Mouse (Mus musculus): Measurements from ENCODE around the gene Sec22b. TPM values are rescaled to one million over a fixed set of nuclear protein-coding genes. Genes with fewer than 3 reads are reported as not detected.
A peak's percentile ranks its signal among the peaks of the same experiment; 100 is the strongest.

The Sec22b gene
- polyA plus RNA-seq, 1 experiment from 2014 or later, result 122 TPM

DNA sequence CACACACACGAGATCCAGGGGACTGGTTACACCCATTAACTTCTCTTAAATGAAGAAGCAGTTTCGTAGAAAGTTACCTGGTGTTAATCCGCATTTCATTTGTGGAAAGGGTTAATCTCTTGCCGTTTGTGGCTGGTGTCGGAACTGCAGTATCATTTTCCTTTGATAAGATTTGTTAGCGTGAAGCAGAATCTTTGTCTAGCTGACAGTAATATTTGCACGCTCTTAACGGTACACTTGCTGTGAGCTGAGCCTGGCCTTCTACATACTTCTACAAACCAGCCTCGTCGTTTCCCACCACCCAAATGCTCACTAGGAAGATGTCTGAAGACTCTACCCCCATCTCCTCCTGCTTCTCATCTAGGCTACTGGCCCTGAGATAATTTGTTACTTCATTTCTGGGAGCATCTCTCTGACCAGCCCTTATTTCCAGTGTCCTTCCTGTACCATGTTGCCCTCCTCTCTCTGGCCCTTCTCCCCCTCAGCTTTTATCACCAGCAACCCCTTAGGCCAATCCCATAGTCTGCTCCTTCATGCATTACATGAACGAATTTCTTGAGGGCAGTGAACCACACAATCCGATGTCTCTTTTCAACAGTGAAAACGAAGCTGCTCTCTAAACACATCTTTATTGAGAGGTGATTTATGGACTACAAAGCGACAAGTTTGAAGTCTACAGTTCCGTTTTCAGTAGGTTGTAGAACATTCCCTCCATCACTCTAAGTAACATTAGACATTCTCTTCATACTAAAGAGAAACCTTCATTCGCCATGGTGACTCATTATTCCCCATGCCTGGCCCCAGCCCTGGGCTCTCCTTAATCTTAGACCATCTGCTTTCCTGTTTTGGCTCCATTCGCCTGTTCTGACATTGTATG is 36.3 kb downstream of the Sec22b start:
- no peak for DNase-seq (ENCODE audit: low spot score)
- H3K4me1 ChIP-seq, result peaks cover 87% of the 10 kb centered on the region

DNA sequence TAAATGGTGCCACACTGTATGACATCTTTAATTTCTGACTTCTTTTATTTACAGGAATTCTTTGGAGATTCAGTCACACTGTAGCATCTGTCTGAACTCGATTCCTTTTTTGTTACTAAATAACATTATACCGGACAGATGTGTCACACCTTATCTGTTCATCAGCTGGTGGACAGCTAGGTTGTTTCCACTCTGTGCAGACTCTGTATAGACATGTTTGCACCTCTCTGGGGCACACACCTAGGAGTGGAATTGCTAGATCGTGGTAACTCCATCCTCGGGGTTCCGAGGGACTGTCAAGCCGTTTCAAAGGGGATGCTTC is 36.9 kb downstream of the Sec22b start:
- Histone ChIP-seq H3K36me3 (replicated peaks) (no peaks in the 10 kb centered on the region), H3K4me3 (no peak overlapping the region), H3K27ac (replicated peaks) (no peak overlapping the region; the same call in 1 of the 2 replicates), H3K4me1 (peaks cover 87% of the 10 kb centered on the region), H3K27me3 (replicated peaks; ENCODE audit: low read depth, poor library complexity, severe bottlenecking) (0 out of 2 replicates have a peak, but pooled peaks cover under 1% of the 10 kb centered on the region), H3K9me3 (no peaks in the 10 kb centered on the region)
- 76% methylated on average over 6 of the region's 6 CpGs for WGBS
- DNase-seq (ENCODE audit: low spot score), result no peak

More for the DNA sequence above, 36.3 kb downstream of the Sec22b start:
- no peaks in the 10 kb centered on the region for H3K9me3 ChIP-seq
- H3K4me3 ChIP-seq, result no peak overlapping the region
- peak overlapping the region; percentile 44 for H3K27ac ChIP-seq (replicated peaks)
- no peaks in the 10 kb centered on the region for H3K36me3 ChIP-seq (replicated peaks)
- 0 out of 2 replicates have a peak, but pooled peaks cover 6% of the 10 kb centered on the region for H3K27me3 ChIP-seq (replicated peaks; ENCODE audit: low read depth, poor library complexity, severe bottlenecking)
- 65% methylated on average over 17 of the region's 17 CpGs for WGBS

DNA sequence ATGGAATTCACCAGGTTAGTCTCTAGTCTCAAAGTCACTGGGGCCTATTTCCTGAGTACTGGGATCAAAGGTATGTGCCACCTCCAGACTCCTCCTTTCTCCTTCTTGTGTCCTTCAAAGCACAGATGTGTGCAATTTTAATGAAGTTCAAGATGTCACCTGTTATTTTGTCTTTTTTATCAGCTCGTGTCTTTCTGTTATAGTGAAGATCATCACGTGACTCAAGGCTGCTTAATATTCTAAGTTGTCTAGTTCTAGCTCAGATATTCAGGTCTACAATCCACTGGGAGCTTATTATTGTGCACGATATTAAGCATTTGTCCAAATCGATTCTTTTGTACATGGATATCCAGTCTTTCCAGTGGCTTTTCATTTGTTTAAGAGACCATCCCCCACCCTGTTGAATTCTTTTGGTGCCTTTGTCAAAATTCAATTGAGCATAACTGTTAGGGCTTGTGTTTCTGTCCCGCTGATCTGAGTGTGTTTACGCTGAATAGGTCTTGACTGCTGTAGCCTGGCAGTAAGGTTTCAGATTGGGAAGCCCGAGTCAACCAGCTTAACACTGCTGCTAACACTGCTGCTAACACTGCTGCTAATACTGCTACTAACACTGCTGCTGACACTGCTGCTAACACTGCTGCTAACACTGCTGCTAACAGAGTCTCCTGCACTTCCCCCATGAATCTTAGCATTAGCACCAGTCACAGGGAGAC is 38.0 kb downstream of the Sec22b start:
- Histone ChIP-seq H3K9me3 (no peaks in the 10 kb centered on the region), H3K27ac (replicated peaks) (peak overlapping the region; percentile 95), H3K4me1 (peaks cover 86% of the 10 kb centered on the region), H3K4me3 (peak overlapping the region; percentile 20; the same call in 1 of the 2 replicates), H3K27me3 (replicated peaks; ENCODE audit: low read depth, poor library complexity, severe bottlenecking) (no peaks in the 10 kb centered on the region), H3K36me3 (replicated peaks) (no peaks in the 10 kb centered on the region)
- no peak for DNase-seq (ENCODE audit: low spot score)
- WGBS, result 38% methylated on average over 7 of the region's 7 CpGs

DNA sequence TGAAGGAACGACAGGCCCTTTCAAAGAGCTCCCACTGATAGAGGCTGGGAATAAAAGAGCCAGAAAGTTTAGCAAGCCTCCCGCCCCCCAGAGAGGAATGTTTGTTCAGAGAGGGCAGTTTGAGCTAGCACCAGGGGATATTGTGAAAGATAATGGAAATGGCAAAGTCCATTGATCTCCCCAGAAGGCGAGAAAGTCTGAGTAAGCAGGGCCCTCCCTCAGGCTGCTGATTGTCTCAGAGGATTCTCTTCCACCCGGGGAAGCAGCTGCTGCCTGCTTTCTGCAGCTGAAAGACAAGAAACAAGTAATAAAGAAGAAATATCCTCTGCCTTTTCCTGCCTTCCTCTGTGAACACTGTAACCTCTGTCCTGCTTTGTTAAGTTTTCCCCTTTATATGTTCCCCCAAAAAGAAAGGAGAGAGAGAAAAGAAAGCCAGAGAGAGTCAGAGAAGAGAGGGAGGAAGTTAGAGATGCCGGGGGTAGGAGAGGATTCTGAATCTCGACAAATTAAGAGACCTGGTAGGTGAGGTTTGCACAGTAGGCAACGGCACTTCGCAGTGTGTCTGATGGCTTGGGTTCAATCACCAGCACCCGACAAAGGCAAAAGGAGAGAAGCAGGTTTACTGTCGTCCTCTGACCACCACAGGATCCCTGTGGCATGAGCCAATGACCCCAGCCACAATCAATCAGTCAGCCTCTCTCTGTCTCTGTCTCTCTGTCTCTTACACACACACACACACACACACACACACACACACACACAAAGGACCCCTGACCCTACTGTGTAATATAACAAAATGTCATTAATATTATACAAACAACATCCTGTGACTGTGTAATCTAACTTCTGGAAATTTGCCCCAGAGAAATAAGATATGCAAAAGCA is 38.9 kb downstream of the Sec22b start:
- Histone ChIP-seq H3K9me3 (no peaks in the 10 kb centered on the region), H3K27me3 (replicated peaks; ENCODE audit: low read depth, poor library complexity, severe bottlenecking) (no peaks in the 10 kb centered on the region), H3K4me3 (no peak overlapping the region), H3K27ac (replicated peaks) (peak overlapping the region; percentile 95), H3K4me1 (peaks cover 88% of the 10 kb centered on the region), H3K36me3 (replicated peaks) (no peaks in the 10 kb centered on the region)
- DNase-seq (ENCODE audit: low spot score), result no peak
- 7% methylated on average over 10 of the region's 10 CpGs for WGBS

DNA sequence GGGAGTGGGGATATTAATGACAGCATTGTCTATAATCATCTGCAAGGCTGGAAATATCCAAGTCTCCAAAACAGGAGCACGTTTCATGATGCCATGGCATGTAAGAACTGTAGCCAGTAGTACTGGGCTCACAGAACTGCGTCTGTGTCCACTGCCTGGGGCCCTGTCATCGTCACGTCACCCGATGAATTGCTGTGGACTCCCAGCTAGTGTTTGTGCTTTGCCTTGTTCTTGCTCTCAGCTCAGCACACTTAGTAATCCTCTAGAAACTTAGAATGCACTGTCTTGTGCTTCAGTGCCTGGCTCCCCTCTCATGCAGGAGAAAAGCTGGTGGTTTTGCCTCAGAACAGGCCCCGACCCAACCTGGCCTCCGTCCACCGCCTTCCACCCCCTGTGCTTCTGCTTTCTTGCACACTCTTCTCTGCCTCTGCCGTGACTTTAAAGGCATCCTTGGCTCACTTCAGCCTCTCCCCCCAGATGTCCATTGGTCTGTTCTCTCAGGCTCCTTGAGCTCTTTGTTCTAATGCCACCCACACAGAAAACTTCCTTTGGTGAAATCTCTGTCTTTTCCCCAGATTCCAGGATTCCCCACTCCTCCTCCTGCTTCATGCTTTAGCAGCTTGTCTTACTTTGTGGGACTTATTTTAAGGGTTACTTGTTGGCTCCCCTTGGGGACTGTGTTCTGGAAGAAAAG is 39.7 kb downstream of the Sec22b start:
- no peak for DNase-seq (ENCODE audit: low spot score)
- H3K9me3 ChIP-seq, result no peaks in the 10 kb centered on the region
- peaks cover 81% of the 10 kb centered on the region for H3K4me1 ChIP-seq
- no peak overlapping the region for H3K4me3 ChIP-seq
- WGBS, result 14% methylated on average over 9 of the region's 9 CpGs
- no peaks in the 10 kb centered on the region for H3K27me3 ChIP-seq (replicated peaks; ENCODE audit: low read depth, poor library complexity, severe bottlenecking)
- H3K36me3 ChIP-seq (replicated peaks), result no peaks in the 10 kb centered on the region
- H3K27ac ChIP-seq (replicated peaks), result peak overlapping the region; percentile 95

DNA sequence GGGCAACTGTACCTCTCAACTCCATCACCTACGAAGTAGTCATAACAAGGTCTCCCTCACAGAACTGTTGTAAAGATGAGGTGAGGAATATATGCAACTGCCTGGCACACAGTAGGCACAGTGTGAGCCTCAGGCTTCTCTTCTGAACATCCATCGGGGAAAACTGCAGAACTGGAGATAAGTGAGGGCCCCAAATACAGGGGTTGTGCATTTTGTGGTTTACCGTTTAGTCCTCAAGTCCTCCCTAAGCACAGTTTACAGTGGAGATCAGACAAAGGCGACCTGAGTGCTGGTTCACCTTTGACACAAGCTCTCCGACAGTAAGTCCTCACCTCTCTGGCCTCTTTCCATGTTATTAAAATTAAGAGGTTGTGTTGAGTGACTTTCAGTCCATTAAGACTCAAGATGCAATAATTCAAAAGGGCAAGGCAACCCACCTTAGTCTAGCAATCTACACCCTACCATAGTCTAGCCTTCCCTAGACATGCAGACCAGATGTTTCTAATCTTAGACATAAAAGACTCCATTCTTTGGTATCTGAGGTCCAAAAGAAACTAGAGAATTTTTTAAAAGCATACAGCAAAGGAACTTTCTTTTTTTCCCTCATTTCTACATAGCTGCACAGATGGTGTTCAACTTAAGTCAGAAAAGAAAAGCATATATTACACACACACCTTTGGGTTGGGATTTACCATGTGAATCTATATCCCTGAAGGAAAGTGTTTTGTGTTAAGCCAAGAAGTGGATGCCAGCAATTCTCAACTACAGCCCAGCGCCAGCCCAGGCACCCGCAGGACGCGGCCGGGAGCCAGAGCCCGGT is 40.7 kb downstream of the Sec22b start:
- peak overlapping the region; percentile 45 for H3K4me3 ChIP-seq
- DNase-seq (ENCODE audit: low spot score), result no peak
- WGBS, result 20% methylated on average over 11 of the region's 11 CpGs
- no peaks in the 10 kb centered on the region for H3K27me3 ChIP-seq (replicated peaks; ENCODE audit: low read depth, poor library complexity, severe bottlenecking)
- no peaks in the 10 kb centered on the region for H3K9me3 ChIP-seq
- peak overlapping the region; percentile 95 for H3K27ac ChIP-seq (replicated peaks)
- peaks cover 79% of the 10 kb centered on the region for H3K4me1 ChIP-seq
- H3K36me3 ChIP-seq (replicated peaks), result no peaks in the 10 kb centered on the region

DNA sequence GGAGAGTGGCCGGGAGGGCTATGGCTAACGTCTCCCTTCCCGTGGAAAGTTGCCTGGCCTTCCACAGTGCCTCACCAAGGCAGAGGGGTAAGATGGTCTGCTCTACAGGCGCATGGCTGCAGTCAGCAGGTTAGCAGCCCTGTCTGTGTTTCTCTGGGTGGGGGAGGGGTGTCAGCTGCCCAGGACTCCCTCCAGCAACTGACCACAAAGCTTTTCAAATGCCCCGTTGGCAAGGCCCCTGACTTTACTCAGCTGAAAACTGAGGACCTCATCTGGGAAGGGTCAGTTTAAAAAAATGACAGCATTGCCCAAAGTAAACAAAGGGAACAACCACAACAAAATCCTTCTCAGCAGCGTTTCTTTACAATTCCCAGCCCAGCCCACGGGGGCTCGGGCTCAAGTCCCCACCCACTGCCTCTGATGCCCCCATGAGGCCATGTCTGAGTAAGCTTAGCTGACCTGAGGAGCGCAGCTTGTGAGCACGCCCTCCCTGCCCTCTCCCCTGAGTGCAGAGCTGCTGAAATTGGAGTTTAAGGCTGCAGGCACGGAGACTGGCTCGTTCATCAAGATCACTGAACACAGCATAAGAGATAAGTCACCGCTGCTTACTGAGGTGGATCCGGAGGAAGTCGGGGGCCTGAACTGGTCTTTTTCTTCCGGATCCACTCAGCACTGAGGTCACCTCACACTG is 41.4 kb downstream of the Sec22b start:
- peaks cover 79% of the 10 kb centered on the region for H3K4me1 ChIP-seq
- DNase-seq (ENCODE audit: low spot score), result peak; percentile 78
- 7% methylated on average over 16 of the region's 16 CpGs for WGBS

DNA sequence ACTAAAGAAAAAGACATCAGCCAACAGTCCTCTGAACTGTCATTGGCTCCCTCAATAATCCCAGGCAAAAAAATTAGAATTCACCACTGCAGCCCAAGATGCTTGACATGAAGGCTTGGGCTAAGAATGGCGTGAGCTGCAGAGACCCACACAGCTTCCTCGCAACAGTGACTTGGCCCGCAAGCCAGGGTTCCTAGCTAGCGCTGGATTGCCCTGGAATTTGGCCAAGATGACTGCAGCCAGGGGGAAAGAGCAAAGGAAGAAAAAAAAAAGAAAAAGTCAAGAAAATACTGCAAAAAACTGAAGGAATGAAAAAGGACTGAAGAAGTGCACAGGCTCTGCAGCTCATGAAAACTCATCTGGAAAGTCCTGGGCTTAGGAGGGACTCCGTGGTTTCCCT is 43.5 kb downstream of the Sec22b start:
- Histone ChIP-seq H3K4me3 (no peak overlapping the region), H3K4me1 (peaks cover 59% of the 10 kb centered on the region), H3K36me3 (replicated peaks) (no peaks in the 10 kb centered on the region), H3K27ac (replicated peaks) (no peak overlapping the region), H3K27me3 (replicated peaks; ENCODE audit: low read depth, poor library complexity, severe bottlenecking) (no peaks in the 10 kb centered on the region), H3K9me3 (0 out of 2 replicates have a peak, but pooled peaks cover 5% of the 10 kb centered on the region)
- 84% methylated on average over 5 of the region's 5 CpGs for WGBS
- DNase-seq (ENCODE audit: low spot score), result no peak

More for the DNA sequence above, 41.4 kb downstream of the Sec22b start:
- Histone ChIP-seq H3K36me3 (replicated peaks) (no peaks in the 10 kb centered on the region), H3K9me3 (no peaks in the 10 kb centered on the region), H3K4me3 (peak overlapping the region; percentile 45), H3K27ac (replicated peaks) (peak overlapping the region; percentile 95), H3K27me3 (replicated peaks; ENCODE audit: low read depth, poor library complexity, severe bottlenecking) (no peaks in the 10 kb centered on the region)

DNA sequence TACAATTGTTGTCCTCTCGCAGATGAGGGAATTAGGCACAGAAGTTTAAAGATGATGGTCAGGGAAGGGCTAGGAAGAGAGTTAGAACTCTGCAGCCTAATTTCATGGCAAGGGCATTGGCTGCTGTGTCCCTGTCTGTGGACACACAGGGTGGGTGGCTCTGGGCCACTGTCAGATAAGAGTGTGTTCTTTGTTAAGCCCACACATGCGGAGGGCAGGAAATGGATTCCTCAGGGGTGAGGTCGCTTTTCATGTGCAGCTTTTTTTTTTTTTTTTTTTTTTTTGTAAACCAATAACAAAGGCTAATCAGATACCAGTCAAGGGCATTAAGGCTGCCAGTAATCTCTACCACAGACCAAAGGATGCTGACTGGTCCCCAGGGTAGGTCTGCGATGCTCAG is 45.4 kb downstream of the Sec22b start:
- 0 out of 2 replicates have a peak, but pooled peaks cover 5% of the 10 kb centered on the region for H3K9me3 ChIP-seq
- DNase-seq (ENCODE audit: low spot score), result no peak
- WGBS, result 24% methylated on average over 4 of the region's 4 CpGs
- peak overlapping the region; percentile 5; the same call in 1 of the 2 replicates for H3K27ac ChIP-seq (replicated peaks)
- no peak overlapping the region for H3K4me3 ChIP-seq
- no peaks in the 10 kb centered on the region for H3K36me3 ChIP-seq (replicated peaks)
- no peaks in the 10 kb centered on the region for H3K27me3 ChIP-seq (replicated peaks; ENCODE audit: low read depth, poor library complexity, severe bottlenecking)
- peaks cover 39% of the 10 kb centered on the region for H3K4me1 ChIP-seq

DNA sequence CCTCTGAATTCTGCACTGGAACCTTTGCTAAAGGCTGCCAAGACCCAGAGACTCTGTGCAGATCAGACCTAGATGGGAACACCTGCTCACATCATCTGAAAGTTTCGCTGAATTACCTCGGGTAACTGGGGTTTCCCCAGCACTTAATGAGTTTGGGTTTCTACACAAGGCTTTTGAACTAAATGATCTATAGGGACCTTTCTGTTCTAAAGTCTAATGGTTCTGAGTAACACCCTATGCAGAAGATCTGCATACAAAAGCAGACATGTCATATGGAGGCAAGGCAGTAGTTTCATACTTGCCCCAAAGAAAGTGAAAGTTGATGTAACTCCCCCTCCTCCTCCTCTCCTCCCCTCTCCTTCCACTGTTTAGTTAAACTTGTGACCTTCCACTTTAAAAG is 47.5 kb downstream of the Sec22b start:
- DNase-seq (ENCODE audit: low spot score), result no peak
- H3K27ac ChIP-seq (replicated peaks), result no peak overlapping the region
- 93% methylated on average over 2 of the region's 2 CpGs for whole genome bisulfite sequencing
- peaks cover 21% of the 10 kb centered on the region for H3K4me1 ChIP-seq
- H3K36me3 ChIP-seq (replicated peaks), result no peaks in the 10 kb centered on the region
- H3K27me3 ChIP-seq (replicated peaks; ENCODE audit: low read depth, poor library complexity, severe bottlenecking), result no peaks in the 10 kb centered on the region
- no peak overlapping the region for H3K4me3 ChIP-seq
- 0 out of 2 replicates have a peak, but pooled peaks cover 5% of the 10 kb centered on the region for H3K9me3 ChIP-seq

DNA sequence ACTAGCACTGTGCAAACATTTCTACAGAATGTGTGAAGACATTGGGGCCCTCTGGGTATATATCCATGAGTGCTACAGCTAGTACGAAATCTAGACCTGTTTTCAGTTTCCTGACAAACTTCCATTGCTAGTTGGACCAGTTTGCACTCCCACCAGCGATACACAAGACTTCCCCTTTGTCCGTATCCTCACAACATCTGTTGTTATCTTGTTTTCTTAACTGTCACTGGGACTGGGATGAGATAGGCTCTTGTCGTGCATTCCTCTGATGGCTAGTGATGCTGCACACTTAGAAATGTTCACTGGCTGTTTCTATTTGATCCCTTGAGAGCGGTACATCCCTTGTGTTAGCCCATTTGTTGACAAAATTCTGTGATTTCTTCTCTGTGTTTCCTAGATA is 49.0 kb downstream of the Sec22b start:
- H3K27ac ChIP-seq (replicated peaks), result no peak overlapping the region
- H3K27me3 ChIP-seq (replicated peaks; ENCODE audit: low read depth, poor library complexity, severe bottlenecking), result no peaks in the 10 kb centered on the region
- H3K4me1 ChIP-seq, result peaks cover 12% of the 10 kb centered on the region
- H3K4me3 ChIP-seq, result no peak overlapping the region
- WGBS, result 56% methylated on average over 5 of the region's 5 CpGs
- H3K9me3 ChIP-seq, result peaks cover 16% of the 10 kb centered on the region; the same call in 1 of the 2 replicates
- DNase-seq (ENCODE audit: low spot score), result no peak
- H3K36me3 ChIP-seq (replicated peaks), result no peaks in the 10 kb centered on the region
